Mouse (Mus musculus) heart, embryonic 10.5 days (tissue): ENCODE data around the gene Slf2. TPM values are rescaled to one million over a fixed set of nuclear protein-coding genes. Genes with fewer than 3 reads are reported as not detected.

Experiments used
- DNase-seq: peaks from one replicate; pipeline ENCODE4 v3.0.0-alpha.2; 2017; ENCODE audit warnings: low spot score
- H3K27ac ChIP-seq: fragments of 300-500 bp; sonication (generic); 2 replicates; pipeline ENCODE4 v1.5.1; 2016; ENCODE audit warnings: mild to moderate bottlenecking
- H3K27me3 ChIP-seq: fragments of 300-500 bp; sonication (generic); 2 replicates; pipeline ENCODE4 v1.6.1; 2016; ENCODE audit warnings: mild to moderate bottlenecking; ENCODE audit not compliant: poor library complexity, insufficient read depth, severe bottlenecking
- H3K36me3 ChIP-seq: fragments of 300-500 bp; sonication (generic); 2 replicates; pipeline ENCODE4 v1.6.1; 2016; ENCODE audit warnings: mild to moderate bottlenecking, moderate library complexity
- H3K4me1 ChIP-seq: fragments of 300-500 bp; sonication (generic); 2 replicates; pipeline ENCODE4 v1.6.1; 2016; ENCODE audit warnings: mild to moderate bottlenecking
- H3K4me3 ChIP-seq: fragments of 300-500 bp; sonication (generic); 2 replicates; pipeline ENCODE4 v1.5.1; 2016; ENCODE audit warnings: mild to moderate bottlenecking, moderate library complexity
- H3K9me3 ChIP-seq: fragments of 300-500 bp; sonication (generic); 2 replicates; pipeline ENCODE4 v1.6.1; 2016; ENCODE audit warnings: mild to moderate bottlenecking, moderate library complexity
- WGBS: fragments of 180-500 bp; shearing (Covaris S2); methylation state at CpG from one replicate; pipeline ENCODE4 v1.1.7; 2016; 5-methylcytosine and 5-hydroxymethylcytosine counted together
- polyA plus RNA-seq: library from polyadenylated mRNA; unstranded; fragments of >200 nt; fragmentation: Nextera tagmentation; extraction: Ambion mirVana; gene quantifications from 2 replicates; pipeline ENCODE4 v1.2.1, GENCODE M21; 2016

Slf2 gene
- polyA plus RNA-seq, 1 experiment from 2014 or later = 60.6 TPM

GRCm38 (mm10) chr19:44921466-44922139 lies 9.3 kb upstream of the Slf2 start:
- Histone ChIP-seq H3K4me1 (peaks cover 29% of the 10 kb centered on the region), H3K36me3 (no peaks in the 10 kb centered on the region), H3K4me3 (no peak overlapping the region), H3K27me3 (no peaks in the 10 kb centered on the region), H3K27ac (0 out of 2 replicates have a peak overlapping the region, but pooled peaks have one; percentile 29), H3K9me3 (no peaks in the 10 kb centered on the region)
- DNase-seq = peak; percentile 65
- 52% methylated on average over 1 of the region's 1 CpGs for WGBS

DNA sequence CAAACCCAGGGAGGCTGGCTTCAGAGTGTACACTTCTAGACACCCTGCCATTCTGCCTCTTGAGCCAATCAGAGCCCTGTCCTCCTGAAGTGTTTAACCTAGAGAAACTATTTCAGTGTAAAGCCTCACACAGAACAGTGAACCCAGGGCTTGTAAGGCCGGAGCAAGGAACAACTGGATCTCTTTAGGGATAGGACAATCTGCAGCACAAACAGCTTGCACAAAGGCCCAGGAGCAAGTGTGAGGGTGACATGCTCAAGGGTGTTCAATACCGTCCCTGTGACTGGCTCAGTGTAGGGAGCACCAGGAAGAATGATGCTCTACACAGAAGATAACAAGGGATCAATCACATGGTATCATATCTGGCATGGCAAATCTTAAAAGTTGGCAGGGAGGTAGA lies 8.4 kb upstream of the Slf2 start:
- Histone ChIP-seq H3K4me3 (no peak overlapping the region), H3K36me3 (no peaks in the 10 kb centered on the region), H3K27me3 (no peaks in the 10 kb centered on the region), H3K9me3 (no peaks in the 10 kb centered on the region), H3K27ac (0 out of 2 replicates have a peak overlapping the region, but pooled peaks have one; percentile 19), H3K4me1 (peaks cover 37% of the 10 kb centered on the region)
- DNase-seq = peak; percentile 61
- 62% methylated on average over 2 of the region's 2 CpGs for WGBS

GRCm38 (mm10) chr19:44924699-44925098 lies 6.3 kb upstream of the Slf2 start:
- Histone ChIP-seq H3K4me1 (peaks cover 57% of the 10 kb centered on the region), H3K9me3 (no peaks in the 10 kb centered on the region), H3K27me3 (no peaks in the 10 kb centered on the region), H3K4me3 (no peak overlapping the region), H3K27ac (peak overlapping the region; percentile 1; the same call in 1 of the 2 replicates), H3K36me3 (no peaks in the 10 kb centered on the region)
- 14% methylated on average over 5 of the region's 5 CpGs for WGBS
- peak; percentile 77 for DNase-seq

DNA sequence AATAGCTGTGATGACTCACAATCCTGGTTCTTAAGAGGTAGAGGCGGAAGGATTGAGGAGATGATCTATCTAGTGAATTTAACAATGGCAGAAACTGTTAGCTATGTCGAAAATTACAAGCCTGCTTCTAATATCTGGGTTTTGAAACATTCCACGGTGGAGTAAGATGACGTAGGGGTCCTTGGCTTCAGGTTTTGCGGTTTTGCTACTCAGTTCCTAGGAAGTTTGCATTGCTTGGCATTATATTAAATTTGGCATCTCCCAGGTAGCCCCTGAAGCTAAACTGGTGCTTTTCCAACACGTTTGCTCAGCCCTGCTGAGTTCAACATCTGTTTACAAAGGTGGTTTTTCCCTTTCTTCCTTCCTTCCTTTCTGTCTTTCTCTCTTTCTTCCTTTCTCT lies 4.2 kb upstream of the Slf2 start:
- Histone ChIP-seq H3K27ac (peak overlapping the region; percentile 85), H3K4me3 (no peak overlapping the region), H3K9me3 (no peaks in the 10 kb centered on the region), H3K27me3 (no peaks in the 10 kb centered on the region), H3K36me3 (no peaks in the 10 kb centered on the region), H3K4me1 (peaks cover 61% of the 10 kb centered on the region)
- 76% methylated on average over 6 of the region's 6 CpGs for whole genome bisulfite sequencing
- DNase-seq = peak; percentile 45

DNA sequence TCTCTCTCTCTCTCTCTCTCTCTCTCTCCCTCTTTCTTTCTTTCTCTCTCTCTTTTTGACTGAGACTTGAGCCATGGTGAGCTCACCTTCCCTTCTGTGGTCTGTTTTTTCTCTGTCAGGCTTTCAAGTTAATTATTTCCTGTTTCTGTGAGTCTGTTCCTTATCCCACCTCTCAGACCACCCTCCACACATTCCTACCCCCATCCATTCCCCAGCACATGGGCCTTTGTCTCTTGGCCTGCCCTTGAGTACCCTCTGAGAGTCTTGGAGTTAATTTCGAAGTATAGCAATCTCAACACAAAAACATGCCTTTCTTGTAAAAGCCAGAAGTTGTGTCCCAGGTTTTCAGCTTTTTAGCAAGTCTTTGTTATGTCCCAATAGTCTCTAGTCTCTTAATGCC lies 3.7 kb upstream of the Slf2 start:
- Histone ChIP-seq H3K36me3 (no peaks in the 10 kb centered on the region), H3K27ac (peak overlapping the region; percentile 85), H3K9me3 (no peaks in the 10 kb centered on the region), H3K4me3 (no peak overlapping the region), H3K4me1 (peaks cover 61% of the 10 kb centered on the region), H3K27me3 (no peaks in the 10 kb centered on the region)
- WGBS = 38% methylated on average over 1 of the region's 1 CpGs
- peak; percentile 73 for DNase-seq

- no peaks in the 10 kb centered on the region for H3K9me3 ChIP-seq
- H3K4me1 ChIP-seq = peaks cover 63% of the 10 kb centered on the region
- peak overlapping the region; percentile 32 for H3K4me3 ChIP-seq
- no peaks in the 10 kb centered on the region for H3K36me3 ChIP-seq
- H3K27me3 ChIP-seq = no peaks in the 10 kb centered on the region
- H3K27ac ChIP-seq = peak overlapping the region; percentile 85
- DNase-seq = peak; percentile 71
- WGBS = 26% methylated on average over 8 of the region's 8 CpGs
These were observed 2.8 kb upstream of the Slf2 start for GRCm38 (mm10) chr19:44928185-44928584.

DNA sequence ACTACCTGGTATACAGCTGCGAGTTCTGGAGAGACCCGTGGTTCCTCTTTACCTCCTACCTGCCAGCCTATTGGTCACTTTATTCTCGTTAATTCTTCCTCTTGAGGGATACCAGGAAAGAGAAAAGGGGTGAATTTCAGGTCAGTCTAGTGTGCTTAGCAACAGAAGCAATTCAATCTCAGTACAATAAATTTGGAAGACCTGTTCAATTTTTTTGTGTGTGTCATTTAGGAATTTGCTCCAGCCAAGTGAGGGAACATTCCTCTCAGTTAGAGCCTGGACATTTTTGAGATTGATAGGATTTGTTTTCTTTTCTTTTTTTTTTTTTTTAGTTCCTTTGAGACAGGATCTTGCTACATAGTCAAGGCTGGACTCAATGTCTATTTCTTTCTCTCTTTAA lies 1.7 kb upstream of the Slf2 start:
- peak overlapping the region; percentile 96; the same call in 1 of the 2 replicates for H3K27ac ChIP-seq
- H3K36me3 ChIP-seq = peaks cover 4% of the 10 kb centered on the region
- no peaks in the 10 kb centered on the region for H3K27me3 ChIP-seq
- H3K9me3 ChIP-seq = no peaks in the 10 kb centered on the region
- peaks cover 63% of the 10 kb centered on the region for H3K4me1 ChIP-seq
- no peak for DNase-seq
- H3K4me3 ChIP-seq = no peak overlapping the region
- WGBS = 44% methylated on average over 3 of the region's 3 CpGs

GRCm38 (mm10) chr19:44929663-44930062 lies 1.3 kb upstream of the Slf2 start:
- Histone ChIP-seq H3K27ac (peak overlapping the region; percentile 96; the same call in 1 of the 2 replicates), H3K4me1 (peaks cover 61% of the 10 kb centered on the region), H3K9me3 (no peaks in the 10 kb centered on the region), H3K36me3 (peaks cover 8% of the 10 kb centered on the region), H3K4me3 (no peak overlapping the region), H3K27me3 (no peaks in the 10 kb centered on the region)
- DNase-seq = no peak
- 55% methylated on average over 10 of the region's 10 CpGs for WGBS

GRCm38 (mm10) chr19:44930122-44930521 lies 829 bp upstream of the Slf2 start:
- H3K4me3 ChIP-seq = peak overlapping the region; percentile 99
- WGBS = 32% methylated on average over 2 of the region's 2 CpGs
- H3K27ac ChIP-seq = peak overlapping the region; percentile 96
- H3K27me3 ChIP-seq = no peaks in the 10 kb centered on the region
- peaks cover 57% of the 10 kb centered on the region for H3K4me1 ChIP-seq
- peaks cover 13% of the 10 kb centered on the region for H3K36me3 ChIP-seq
- no peak for DNase-seq
- H3K9me3 ChIP-seq = no peaks in the 10 kb centered on the region

DNA sequence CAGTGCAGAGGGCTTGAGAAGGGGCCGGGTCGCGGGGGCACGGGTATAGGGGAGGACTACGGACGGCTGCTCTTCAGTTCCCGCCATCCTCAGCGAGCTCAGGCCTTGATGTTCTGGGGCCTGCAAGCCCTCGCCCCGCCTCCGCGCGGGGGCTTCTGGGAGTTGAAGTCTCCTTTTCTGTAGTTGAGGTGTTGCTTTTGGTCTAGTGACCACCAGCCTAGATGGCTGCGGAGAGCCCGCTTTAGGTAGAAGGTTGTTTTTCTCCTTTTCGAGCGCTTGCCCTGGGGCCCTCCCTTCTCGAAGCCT lies 456 bp downstream of the Slf2 start:
- WGBS = under 1% methylated on average over 18 of the region's 18 CpGs
- Histone ChIP-seq H3K36me3 (peaks cover 25% of the 10 kb centered on the region), H3K27me3 (no peaks in the 10 kb centered on the region), H3K4me3 (peak overlapping the region; percentile 99), H3K27ac (peak overlapping the region; percentile 96), H3K9me3 (no peaks in the 10 kb centered on the region), H3K4me1 (peaks cover 46% of the 10 kb centered on the region)
- peak; percentile 96 for DNase-seq

GRCm38 (mm10) chr19:44932051-44932450 lies 1.1 kb downstream of the Slf2 start:
- 43% methylated on average over 5 of the region's 5 CpGs for WGBS
- Histone ChIP-seq H3K27me3 (no peaks in the 10 kb centered on the region), H3K4me3 (peak overlapping the region; percentile 99), H3K36me3 (peaks cover 32% of the 10 kb centered on the region), H3K4me1 (peaks cover 40% of the 10 kb centered on the region), H3K27ac (no peak overlapping the region), H3K9me3 (no peaks in the 10 kb centered on the region)
- no peak for DNase-seq

GRCm38 (mm10) chr19:44933136-44933535 lies 2.2 kb downstream of the Slf2 start:
- peaks cover 42% of the 10 kb centered on the region for H3K36me3 ChIP-seq
- H3K27ac ChIP-seq = no peak overlapping the region
- peaks cover 30% of the 10 kb centered on the region for H3K4me1 ChIP-seq
- no peaks in the 10 kb centered on the region for H3K27me3 ChIP-seq
- no peak for DNase-seq
- H3K4me3 ChIP-seq = 0 out of 2 replicates have a peak overlapping the region, but pooled peaks have one; percentile 99
- 87% methylated on average over 1 of the region's 1 CpGs for WGBS
- H3K9me3 ChIP-seq = no peaks in the 10 kb centered on the region

DNA sequence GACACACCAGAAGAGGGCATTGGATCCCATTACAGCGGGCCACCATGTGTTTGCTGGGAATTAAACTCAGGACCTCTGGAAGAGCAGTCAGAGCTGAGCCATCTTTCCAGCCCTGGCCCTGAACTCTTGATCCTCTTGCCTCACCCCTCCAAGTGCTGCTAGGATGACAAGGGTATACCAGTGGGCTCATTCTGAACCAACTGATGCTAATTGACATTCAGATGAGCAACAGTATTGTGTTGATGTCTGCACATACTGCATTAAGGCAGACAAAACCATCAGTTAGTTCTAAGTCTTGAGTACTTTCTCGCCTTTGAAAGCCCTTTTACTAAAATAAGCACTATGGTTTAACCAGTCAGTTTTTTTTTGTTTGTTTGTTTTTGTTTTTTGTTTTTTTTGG lies 28.7 kb downstream of the Slf2 start:
- 95% methylated on average over 2 of the region's 2 CpGs for WGBS
- DNase-seq = no peak

GRCm38 (mm10) chr19:44965978-44966377 lies 35.0 kb downstream of the Slf2 start:
- Histone ChIP-seq H3K27ac (no peak overlapping the region), H3K36me3 (peaks cover 95% of the 10 kb centered on the region), H3K9me3 (no peaks in the 10 kb centered on the region), H3K4me1 (no peaks in the 10 kb centered on the region), H3K27me3 (no peaks in the 10 kb centered on the region), H3K4me3 (no peak overlapping the region)
- WGBS = 98% methylated on average over 1 of the region's 1 CpGs
- DNase-seq = no peak

More for the DNA sequence above, 28.7 kb downstream of the Slf2 start:
- Histone ChIP-seq H3K4me1 (no peaks in the 10 kb centered on the region), H3K27me3 (no peaks in the 10 kb centered on the region), H3K27ac (no peak overlapping the region), H3K9me3 (no peaks in the 10 kb centered on the region), H3K36me3 (peaks cover 94% of the 10 kb centered on the region), H3K4me3 (no peak overlapping the region)
